21 mouse cellular contexts compared by ENCODE assay signal in genomic region chr12:27130544-27130943, GRCm38 (mm10).
"Had no signal": no experiment of that assay in that cellular context is flagged by ENCODE, and none has a peak within 500 bp of the region (broad histone marks: within the 10 kb centered on the region; RNA-seq: fewer than 3 reads in every experiment).

No protein-coding gene starts in this region.

- ATAC-seq: forebrain, embryonic 13.5 days; forebrain, embryonic 14.5 days; forebrain, embryonic 15.5 days; forebrain, embryonic 16.5 days; forebrain, postnatal 0 days had no signal

- DNase-seq: cerebellum, adult 2 months; cerebellum, adult 8-10 months; cerebellum, adult 9-10 months; cerebellum, adult 9-11 months; cerebellum, postnatal 10 days; cerebellum, postnatal 14 days; cerebellum, postnatal 25 days; cerebellum, postnatal 36 days; embryo, embryonic 11 days; forebrain, postnatal 0 days; gastrocnemius, adult 2 months; gastrocnemius, postnatal 10 days; gastrocnemius, postnatal 14 days; gastrocnemius, postnatal 25 days; gastrocnemius, postnatal 36 days; heart, adult 18-20 months; heart, adult 2 months had no signal
